Mouse (Mus musculus) adrenal gland, adult 8-10 months (tissue): ENCODE results near the gene Angptl2. TPM values are rescaled to one million over a fixed set of nuclear protein-coding genes. Genes with fewer than 3 reads are reported as not detected.

ENCODE experiments used
- DNase-seq: peaks from one replicate; pipeline ENCODE4 v3.0.0; 2022
- total RNA-seq, 4 experiments: library from RNA; stranded (reverse); gene quantifications; 2 replicates each; pipeline ENCODE4 v1.2.4; 2022

Angptl2 gene
- total RNA-seq, 4 experiments from 2014 or later = 29.3 to 53.9 (median 37.0) TPM

- DNase-seq = no peak
These were observed 57.0 kb downstream of the Angptl2 start for GRCm38 (mm10) chr2:33272665-33273439.

- no peak for DNase-seq
These were observed 59.0 kb downstream of the Angptl2 start for GRCm38 (mm10) chr2:33274719-33275490.

DNA sequence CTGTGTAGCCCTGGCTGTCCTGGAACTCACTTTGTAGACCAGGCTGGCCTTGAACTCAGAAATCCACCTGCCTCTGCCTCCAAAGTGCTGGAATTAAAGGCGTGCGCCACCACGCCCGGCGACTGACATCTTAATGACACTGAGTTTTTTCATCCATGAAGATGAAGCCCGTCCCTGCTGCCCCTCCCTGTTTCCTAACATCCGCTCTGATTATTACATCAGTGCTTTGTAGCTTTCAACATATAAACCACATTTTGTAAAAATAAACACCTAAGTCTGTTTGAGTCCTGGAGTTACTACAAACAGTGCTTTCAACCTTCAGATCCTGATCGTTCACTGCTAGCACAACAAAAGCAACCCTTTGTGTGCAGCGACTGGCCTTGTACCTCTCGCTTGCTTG is 63.9 kb downstream of the Angptl2 start:
- no peak for DNase-seq

- no peak for DNase-seq
These were observed 64.7 kb downstream of the Angptl2 start for GRCm38 (mm10) chr2:33280525-33280924.

GRCm38 (mm10) chr2:33281807-33282206 is 65.9 kb downstream of the Angptl2 start:
- no peak for DNase-seq

GRCm38 (mm10) chr2:33282877-33283276 is 67.0 kb downstream of the Angptl2 start:
- peak; percentile 55 for DNase-seq

GRCm38 (mm10) chr2:33283674-33284073 is 67.8 kb downstream of the Angptl2 start:
- no peak for DNase-seq

GRCm38 (mm10) chr2:33288837-33289236 is 73.0 kb downstream of the Angptl2 start:
- no peak for DNase-seq

- no peak for DNase-seq
These were observed 74.6 kb downstream of the Angptl2 start for GRCm38 (mm10) chr2:33290491-33290890.

DNA sequence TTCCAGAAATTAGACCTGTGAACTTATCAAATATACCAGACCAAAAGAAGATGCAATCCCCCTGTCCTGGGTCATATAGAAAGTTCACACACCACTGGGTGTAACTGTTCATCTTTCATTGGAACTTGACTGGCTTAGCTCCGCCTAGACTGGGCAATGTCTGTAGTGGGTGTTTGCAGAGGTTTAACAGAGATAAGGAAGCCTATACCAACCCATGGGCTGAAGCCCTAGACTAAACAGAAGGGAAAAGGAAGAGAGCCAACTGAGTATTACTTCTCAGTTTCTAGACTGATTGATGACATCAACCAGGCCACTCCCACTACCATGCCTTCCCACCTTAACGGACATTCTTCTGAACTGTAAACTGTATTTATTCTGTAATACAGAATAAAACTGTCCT is 76.2 kb downstream of the Angptl2 start:
- DNase-seq = no peak

- no peak for DNase-seq
These were observed 79.2 kb downstream of the Angptl2 start for GRCm38 (mm10) chr2:33295115-33295514.

Other genes with a start within 250 kb of the Angptl2 start
- gene Slc2a8, start 234.0 kb upstream of the Angptl2 start, total RNA-seq = 10 to 100 TPM; 19.8 to 28.5 (median 24.4) TPM
- gene Garnl3, start 84.4 kb upstream of the Angptl2 start, total RNA-seq = 10 to 100 TPM; 12.7 to 29.6 (median 19.1) TPM
- 10 to 100 TPM in 1 of 4 experiments, 1 to 10 TPM in 3; 4.2 to 12.7 (median 8.0) TPM for gene Ralgps1, start 155.4 kb downstream of the Angptl2 start, total RNA-seq
- 10 to 100 TPM in 1 of 4 experiments, 1 to 10 TPM in 3; 6.9 to 12.1 (median 8.7) TPM for gene Zbtb34, start 215.3 kb downstream of the Angptl2 start, total RNA-seq